Mouse (Mus musculus): ENCODE data around the gene Olfr985.

Olfr985 gene

GRCm38 (mm10) chr9:40130084-40130483 is at the start of gene Olfr985:
Olfr985 (minus strand) TSS chr9:40130184.
- no peak for DNase-seq (ENCODE audit: low spot score in 2 of 2)

GRCm38 (mm10) chr9:40177017-40177416 is 47.0 kb upstream of the Olfr985 start:
- DNase-seq (ENCODE audit: low spot score in 2 of 2), result no peak

- DNase-seq (ENCODE audit: low spot score in 2 of 2), result no peak
Measured at GRCm38 (mm10) chr9:40166446-40166845, 36.5 kb upstream of the Olfr985 start.

- no peak for DNase-seq (ENCODE audit: low spot score in 2 of 2)
Measured at GRCm38 (mm10) chr9:40155118-40155644, 25.2 kb upstream of the Olfr985 start.

GRCm38 (mm10) chr9:40141544-40141943 is 11.6 kb upstream of the Olfr985 start:
- no peak for DNase-seq (ENCODE audit: low spot score in 2 of 2)

GRCm38 (mm10) chr9:40139484-40139883 is 9.5 kb upstream of the Olfr985 start:
- DNase-seq (ENCODE audit: low spot score in 2 of 2), result no peak

- no peak for DNase-seq (ENCODE audit: low spot score in 2 of 2)
Measured at GRCm38 (mm10) chr9:40136987-40137688, 7.2 kb upstream of the Olfr985 start.

GRCm38 (mm10) chr9:40130556-40130955 is 572 bp upstream of the Olfr985 start:
- DNase-seq (ENCODE audit: low spot score in 2 of 2), result no peak

GRCm38 (mm10) chr9:40117287-40117659 is 12.7 kb downstream of the Olfr985 start:
- no peak for DNase-seq (ENCODE audit: low spot score in 2 of 2)

GRCm38 (mm10) chr9:40116645-40117286 is 13.2 kb downstream of the Olfr985 start:
- DNase-seq (ENCODE audit: low spot score in 2 of 2), result peak in 1 of 2 experiments; percentile 10

- DNase-seq (ENCODE audit: low spot score in 2 of 2), result no peak
Measured at GRCm38 (mm10) chr9:40114106-40114505, 15.9 kb downstream of the Olfr985 start, which contains the start of gene Olfr984. Olfr984 (minus strand) TSS chr9:40114206.

- no peak for DNase-seq (ENCODE audit: low spot score in 2 of 2)
Measured at GRCm38 (mm10) chr9:40094769-40095168, 35.2 kb downstream of the Olfr985 start.

GRCm38 (mm10) chr9:40093495-40093894 is 36.5 kb downstream of the Olfr985 start, which contains the start of gene Olfr983:
Olfr983 (minus strand) TSS chr9:40093595.
- no peak for DNase-seq (ENCODE audit: low spot score in 2 of 2)
